Mouse (Mus musculus) small intestine, adult 2 months (tissue): ENCODE data around the gene Hspg2.

Source experiments
- CTCF ChIP-seq: fragments of 200-500 bp; IDR thresholded peaks from 2 replicates; pipeline ENCODE4 v1.5.1; 2012; ENCODE audit warnings: low read depth, mild to moderate bottlenecking, control low read depth, inconsistent platforms, low read length, moderate library complexity, mixed read lengths; ENCODE audit not compliant: insufficient replicate concordance, insufficient read length; ENCODE audit errors: extremely low read depth
- POLR2A ChIP-seq: fragments of 200-500 bp; IDR thresholded peaks from 2 replicates; pipeline ENCODE4 v1.6.1; 2012; ENCODE audit warnings: low read depth, mild to moderate bottlenecking, control low read depth, inconsistent platforms, low read length, moderate library complexity

DNA sequence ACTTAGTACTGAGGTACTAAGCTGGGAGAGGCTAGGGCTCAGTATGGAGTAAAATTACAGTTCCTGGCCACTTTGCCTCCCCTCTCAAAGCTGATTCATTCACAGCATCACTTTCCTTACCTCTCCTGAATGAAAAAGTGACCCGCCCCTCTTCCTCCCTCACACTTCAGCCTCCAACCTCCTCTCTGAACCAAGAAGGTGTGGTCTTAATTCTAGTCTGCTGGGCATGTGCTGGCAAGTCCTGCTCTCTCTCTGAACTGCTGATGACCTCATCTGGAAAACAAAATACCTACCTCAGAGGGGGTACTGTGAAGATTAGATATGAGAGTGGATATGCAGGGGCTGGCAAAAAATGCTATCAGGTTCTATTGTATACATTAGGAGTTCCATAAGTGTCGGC is 19.4 kb upstream of the Hspg2 start:
- TF ChIP-seq CTCF = no peak
- no peak for TF ChIP-seq POLR2A
